Mouse (Mus musculus): ENCODE results near the gene Ythdf2.

The Ythdf2 gene

DNA sequence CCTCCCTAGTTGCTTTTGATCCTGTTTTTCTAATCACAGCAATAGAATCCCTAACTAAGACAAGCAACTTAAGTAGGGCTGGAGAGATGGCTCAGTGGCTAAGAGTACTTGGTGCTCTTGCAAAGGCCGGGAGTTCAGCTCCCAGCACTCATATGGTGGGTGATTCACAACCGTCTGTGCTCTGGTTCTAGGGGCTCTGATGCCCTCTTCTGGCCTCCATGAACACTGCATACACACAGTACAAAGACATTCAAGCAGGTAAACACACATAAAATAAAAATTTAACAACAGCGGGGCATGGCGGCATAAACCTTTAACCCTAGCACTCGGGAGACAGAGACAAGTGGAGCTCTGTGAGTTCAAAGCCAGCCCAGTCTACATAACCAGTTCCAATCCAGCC is 65.9 kb downstream of the Ythdf2 start:
- DNase-seq (ENCODE audit: low spot score): no peak

- no peak for DNase-seq (ENCODE audit: low spot score)
Measured at GRCm38 (mm10) chr4:132145092-132145491, 67.0 kb downstream of the Ythdf2 start.

GRCm38 (mm10) chr4:132144080-132144841 is 67.8 kb downstream of the Ythdf2 start, which contains the start of gene Oprd1:
Gene Oprd1 (minus strand): TSS chr4:132144486.
- no peak for DNase-seq (ENCODE audit: low spot score)

GRCm38 (mm10) chr4:132138640-132139039 is 73.5 kb downstream of the Ythdf2 start:
- DNase-seq (ENCODE audit: low spot score): no peak

DNA sequence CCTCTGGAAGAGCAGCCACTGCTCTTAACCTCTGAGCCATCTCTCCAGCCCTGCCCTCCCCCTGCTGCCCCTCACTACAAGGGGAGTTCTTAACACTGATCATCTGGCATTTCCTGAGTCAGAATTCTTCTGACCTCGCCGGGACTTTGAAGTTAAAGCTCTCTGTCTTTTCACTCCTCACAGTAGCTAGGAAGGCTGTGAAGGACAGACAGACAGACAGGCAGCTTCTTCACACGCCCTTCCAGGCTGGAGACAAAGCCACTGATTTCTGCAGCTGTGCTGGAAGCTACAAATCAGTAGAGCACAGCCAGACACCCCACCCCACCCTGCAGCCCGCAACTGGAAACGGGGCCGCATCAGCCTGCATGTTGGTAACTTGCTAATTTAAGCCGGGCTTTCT is 75.1 kb downstream of the Ythdf2 start:
- DNase-seq (ENCODE audit: low spot score): no peak

Measured in urinary bladder, postnatal 25 days (tissue).